ENCODE assay signal across 14 mouse cellular contexts in genomic region chr16:34936339-34936810, GRCm38 (mm10).
DNase-seq lines count a peak whose midpoint lies in the region; ATAC-seq and TF ChIP-seq lines count a peak whose summit lies in the region.
"Had no signal": no experiment of that assay in that cellular context is flagged by ENCODE, and none has a peak within 500 bp of the region (broad histone marks: within the 10 kb centered on the region; RNA-seq: fewer than 3 reads in every experiment).

No protein-coding gene starts in this region.

- no peaks in the 10 kb centered on the region for H3K9me3 ChIP-seq in liver, embryonic 11.5 days (ENCODE audit: control insufficient read depth, low read length)
- no peaks in the 10 kb centered on the region for H3K9me3 ChIP-seq in intestine, embryonic 16.5 days (ENCODE audit: control insufficient read depth, low read length)
- H3K9me3 ChIP-seq: G1E; neural tube, embryonic 15.5 days had no signal

- peaks cover 41% of the 10 kb centered on the region for H3K4me1 ChIP-seq in liver, adult 2 months (ENCODE audit: control insufficient read depth, insufficient read depth, low read length)
- H3K4me1 ChIP-seq in liver, embryonic 11.5 days (replicated peaks; ENCODE audit: control insufficient read depth, insufficient read depth, low read length) = peaks cover 38% of the 10 kb centered on the region
- H3K4me1 ChIP-seq in intestine, embryonic 16.5 days (ENCODE audit: control insufficient read depth, insufficient read depth, low read length) = peaks cover 66% of the 10 kb centered on the region

- intact Hi-C loops in heart, postnatal 36 days (cut with DNase I) = no loop called here
- intact Hi-C loops in left cerebral cortex, postnatal 25 days (cut with DNase I) = no loop called here

- TF ChIP-seq CTCF in liver, adult 2 months (IDR thresholded peaks at IDR 0.05; ENCODE audit: low read depth, low read length) = no peak

- H3K27ac ChIP-seq in liver, adult 2 months (replicated peaks; ENCODE audit: insufficient read depth, low read depth, low read length) = peak overlapping the region; percentile 3
- H3K27ac ChIP-seq in liver, embryonic 11.5 days (ENCODE audit: low read depth, low read length) = no peak overlapping the region; the same call in 1 of the 2 replicates
- peak overlapping the region; percentile 87 for H3K27ac ChIP-seq in intestine, embryonic 16.5 days (ENCODE audit: low read length)
- H3K27ac ChIP-seq: neural tube, embryonic 15.5 days had no signal

- no peak overlapping the region for H3K4me2 ChIP-seq in liver, embryonic 11.5 days
- peak overlapping the region; percentile 31; the same call in 1 of the 2 replicates for H3K4me2 ChIP-seq in intestine, embryonic 16.5 days (ENCODE audit: low read depth, low read length)
- H3K4me2 ChIP-seq: neural tube, embryonic 15.5 days had no signal

- no peaks in the 10 kb centered on the region for H3K79me2 ChIP-seq in liver, adult 2 months (ENCODE audit: control insufficient read depth, insufficient read depth, low read length)

- peaks cover 6% of the 10 kb centered on the region; the same call in 1 of the 2 replicates for H3K36me3 ChIP-seq in liver, adult 2 months (ENCODE audit: control insufficient read depth, insufficient read depth, low read length)
- no peaks in the 10 kb centered on the region for H3K36me3 ChIP-seq in liver, embryonic 11.5 days (ENCODE audit: control insufficient read depth, insufficient read depth, low read length)
- H3K36me3 ChIP-seq in intestine, embryonic 16.5 days (ENCODE audit: control insufficient read depth, insufficient read depth, low read length) = no peaks in the 10 kb centered on the region
- H3K36me3 ChIP-seq: G1E; neural tube, embryonic 15.5 days had no signal

- WGBS in liver, adult 2 months = 31% methylated on average over 9 of the region's 9 CpGs
- WGBS in liver, embryonic 11.5 days = 30% methylated on average over 9 of the region's 9 CpGs
- WGBS in intestine, embryonic 16.5 days = 38% methylated on average over 9 of the region's 9 CpGs

- no peaks in the 10 kb centered on the region for H3K27me3 ChIP-seq in liver, adult 2 months (ENCODE audit: control insufficient read depth, insufficient read depth, low read length)
- no peaks in the 10 kb centered on the region for H3K27me3 ChIP-seq in liver, embryonic 11.5 days (replicated peaks; ENCODE audit: control insufficient read depth, insufficient read depth, low read length)
- no peaks in the 10 kb centered on the region for H3K27me3 ChIP-seq in intestine, embryonic 16.5 days (replicated peaks; ENCODE audit: control insufficient read depth, insufficient read depth, low read length)
- H3K27me3 ChIP-seq: neural tube, embryonic 15.5 days had no signal

- no peak overlapping the region for H3K4me3 ChIP-seq in liver, adult 2 months (ENCODE audit: insufficient read depth, low read depth, low read length)
- H3K4me3 ChIP-seq in liver, embryonic 11.5 days (ENCODE audit: low read depth, low read length) = no peak overlapping the region
- H3K4me3 ChIP-seq in intestine, embryonic 16.5 days (ENCODE audit: low read length) = peak overlapping the region; percentile 3; the same call in 1 of the 2 replicates
- H3K4me3 ChIP-seq: neural tube, embryonic 15.5 days had no signal

- ATAC-seq in liver, embryonic 11.5 days (replicated peaks; ENCODE audit: low FRiP score) = no peak
- peak; percentile 69 for ATAC-seq in intestine, embryonic 16.5 days
- no peak for ATAC-seq in megakaryocyte progenitor cell, adult 5-6 weeks (replicated peaks; ENCODE audit: poor library complexity)
- ATAC-seq: activated CD4-positive, CD25-positive, alpha-beta regulatory T cell, adult 4 months had no signal

- TF ChIP-seq POLR2A in liver, adult 2 months (IDR thresholded peaks at IDR 0.05; ENCODE audit: extremely low read depth, insufficient read depth, low read length) = no peak

- no peak overlapping the region for H3K9ac ChIP-seq in liver, adult 2 months (ENCODE audit: low read depth, low read length)
- no peak overlapping the region for H3K9ac ChIP-seq in liver, embryonic 11.5 days (ENCODE audit: low read depth, low read length)
- H3K9ac ChIP-seq in intestine, embryonic 16.5 days (ENCODE audit: low read depth, low read length) = peak overlapping the region; percentile 46
- H3K9ac ChIP-seq: neural tube, embryonic 15.5 days had no signal

- DNase-seq in heart, adult 11 months = peak; percentile 88
- DNase-seq in heart, postnatal 36 days = no peak
- DNase-seq in liver, adult 2 months (ENCODE audit: extremely low read depth, low read depth, low spot score) = peak; percentile 83
- no peak for DNase-seq in liver, embryonic 11.5 days (ENCODE audit: low spot score)
- DNase-seq in lung, postnatal 36 days = peak; percentile 61
- no peak for DNase-seq in left cerebral cortex, postnatal 25 days (ENCODE audit: low spot score in 2 of 2)
- DNase-seq: cerebellum, postnatal 10 days; heart, postnatal 4 days; midbrain, embryonic 14.5 days had no signal

Comparison
In these comparisons a context has a peak if more than half of its experiments do, and no peak if none do; other contexts are left out.
1. DNase-seq: peak in heart, adult 11 months (single experiment), liver, adult 2 months (single experiment) and lung, postnatal 36 days (single experiment); none in heart, postnatal 36 days (0 of 2), liver, embryonic 11.5 days (single experiment) and left cerebral cortex, postnatal 25 days (0 of 2).